Mouse (Mus musculus): ENCODE results near the gene Mansc1. TPM values are rescaled to one million over a fixed set of nuclear protein-coding genes. Genes with fewer than 3 reads are reported as not detected.

The Mansc1 gene
- total RNA-seq, 2 experiments from 2014 or later = 12.8 to 14.9 TPM

GRCm38 (mm10) chr6:134602371-134603003 lies 29.8 kb downstream of the Mansc1 start:
- DNase-seq (ENCODE audit: low spot score in 2 of 2) = no peak

- DNase-seq (ENCODE audit: low spot score in 2 of 2) = no peak
Measured at GRCm38 (mm10) chr6:134601766-134602165, 30.5 kb downstream of the Mansc1 start.

GRCm38 (mm10) chr6:134601130-134601529 lies 31.2 kb downstream of the Mansc1 start:
- no peak for DNase-seq (ENCODE audit: low spot score in 2 of 2)

GRCm38 (mm10) chr6:134599239-134599638 lies 33.0 kb downstream of the Mansc1 start:
- DNase-seq (ENCODE audit: low spot score in 2 of 2) = no peak

- DNase-seq (ENCODE audit: low spot score in 2 of 2) = no peak
Measured at GRCm38 (mm10) chr6:134597651-134598229, 34.5 kb downstream of the Mansc1 start.

- DNase-seq (ENCODE audit: low spot score in 2 of 2) = no peak
Measured at GRCm38 (mm10) chr6:134594569-134595442, 37.5 kb downstream of the Mansc1 start.

- no peak for DNase-seq (ENCODE audit: low spot score in 2 of 2)
Measured at GRCm38 (mm10) chr6:134591614-134592013, 40.7 kb downstream of the Mansc1 start.

GRCm38 (mm10) chr6:134586241-134586640 lies 46.0 kb downstream of the Mansc1 start:
- no peak for DNase-seq (ENCODE audit: low spot score in 2 of 2)

GRCm38 (mm10) chr6:134584616-134585015 lies 47.7 kb downstream of the Mansc1 start:
- no peak for DNase-seq (ENCODE audit: low spot score in 2 of 2)

GRCm38 (mm10) chr6:134582110-134582509 lies 50.2 kb downstream of the Mansc1 start:
- no peak for DNase-seq (ENCODE audit: low spot score in 2 of 2)

- no peak for DNase-seq (ENCODE audit: low spot score in 2 of 2)
Measured at GRCm38 (mm10) chr6:134579506-134579905, 52.8 kb downstream of the Mansc1 start.

- DNase-seq (ENCODE audit: low spot score in 2 of 2) = no peak
Measured at GRCm38 (mm10) chr6:134578039-134578438, 54.2 kb downstream of the Mansc1 start.

GRCm38 (mm10) chr6:134575288-134575741 lies 57.0 kb downstream of the Mansc1 start:
- DNase-seq (ENCODE audit: low spot score in 2 of 2) = no peak

GRCm38 (mm10) chr6:134567986-134568556 lies 64.2 kb downstream of the Mansc1 start:
- no peak for DNase-seq (ENCODE audit: low spot score in 2 of 2)

GRCm38 (mm10) chr6:134566818-134567485 lies 65.3 kb downstream of the Mansc1 start, which contains the start of gene Lrp6:
TSS of gene Lrp6 (minus strand) at chr6:134566965.
- DNase-seq (ENCODE audit: low spot score in 2 of 2) = peak; percentile 67 to 83

- no peak for DNase-seq (ENCODE audit: low spot score in 2 of 2)
Measured at GRCm38 (mm10) chr6:134566248-134566817, 66.0 kb downstream of the Mansc1 start.

- peak in 1 of 2 experiments; percentile 10 for DNase-seq (ENCODE audit: low spot score in 2 of 2)
Measured at GRCm38 (mm10) chr6:134565606-134566247, 66.6 kb downstream of the Mansc1 start.

- DNase-seq (ENCODE audit: low spot score in 2 of 2) = no peak
Measured at GRCm38 (mm10) chr6:134564539-134564938, 67.7 kb downstream of the Mansc1 start.

GRCm38 (mm10) chr6:134559635-134560034 lies 72.7 kb downstream of the Mansc1 start:
- no peak for DNase-seq (ENCODE audit: low spot score in 2 of 2)

Measured in left cerebral cortex, adult 18-20 months (tissue).